Mouse (Mus musculus): ENCODE data around the gene Limch1.

Limch1 gene

DNA sequence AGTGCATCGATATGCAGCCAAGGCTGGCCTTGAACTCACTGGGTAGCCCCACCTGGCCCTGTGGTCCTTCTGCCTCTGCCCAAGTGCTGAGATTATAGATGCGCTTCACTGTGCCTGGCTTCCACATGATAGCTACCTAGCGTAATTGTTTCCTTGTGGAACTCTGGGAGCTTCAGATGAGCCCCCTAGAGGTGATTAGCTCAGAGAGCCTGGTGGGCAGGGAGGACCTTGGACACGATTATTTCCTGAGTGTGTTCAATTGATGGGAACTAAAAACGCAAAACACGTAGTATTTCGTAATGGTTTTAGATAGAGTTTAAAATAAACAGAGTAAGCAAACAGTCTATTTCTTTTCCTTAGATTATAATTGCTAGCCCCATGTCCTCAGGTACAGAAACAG, 287.0 kb downstream of the Limch1 start:
- no peak for DNase-seq (ENCODE audit: low spot score)

GRCm38 (mm10) chr5:67043932-67044331, 298.3 kb downstream of the Limch1 start:
- no peak for DNase-seq (ENCODE audit: low spot score)

- DNase-seq (ENCODE audit: low spot score): no peak
Measured at GRCm38 (mm10) chr5:67048003-67048402, 302.4 kb downstream of the Limch1 start.

- no peak for DNase-seq (ENCODE audit: low spot score)
Measured at GRCm38 (mm10) chr5:67057803-67058202, 312.2 kb downstream of the Limch1 start.

DNA sequence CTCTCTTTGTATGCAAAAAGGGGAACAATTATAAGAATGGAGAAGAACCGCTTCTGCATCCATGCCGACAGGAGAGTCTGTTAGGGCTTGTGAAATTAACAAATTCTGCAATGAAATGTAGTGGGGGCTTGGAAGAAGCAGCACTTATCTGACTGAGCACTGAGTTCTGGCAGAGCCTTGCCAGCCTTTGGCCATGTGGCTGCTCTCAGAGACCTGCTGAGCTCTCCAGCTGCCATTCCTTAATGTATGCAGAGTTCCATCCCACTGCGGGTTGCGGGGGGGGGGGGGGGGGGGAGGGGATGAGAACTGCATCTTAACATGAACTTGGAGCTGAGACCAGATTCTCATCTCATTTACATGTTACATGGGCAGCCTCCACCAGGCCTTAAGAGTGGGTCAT, 314.9 kb downstream of the Limch1 start:
- DNase-seq (ENCODE audit: low spot score): no peak

DNA sequence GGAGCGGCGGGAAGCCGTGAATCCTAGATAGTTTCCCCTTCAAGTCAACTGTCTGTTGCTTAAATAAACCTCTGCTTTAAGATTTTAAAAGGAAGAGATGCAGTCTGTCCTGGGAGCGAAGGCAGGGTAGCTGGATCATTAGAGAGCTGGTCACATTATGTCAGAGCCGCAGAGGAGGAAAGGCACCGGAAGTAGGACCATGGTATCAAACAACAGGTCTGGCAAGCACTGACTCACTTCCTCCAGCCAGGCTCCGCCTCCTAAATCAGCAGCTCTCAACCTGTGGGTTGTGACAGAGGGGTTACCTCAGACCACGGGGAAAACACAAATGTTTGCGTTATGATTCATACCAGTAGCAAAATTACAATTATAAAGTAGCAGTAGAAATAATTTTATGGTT, 318.0 kb downstream of the Limch1 start:
- no peak for DNase-seq (ENCODE audit: low spot score)

- DNase-seq (ENCODE audit: low spot score): no peak
Measured at GRCm38 (mm10) chr5:67083117-67083516, 337.5 kb downstream of the Limch1 start.

GRCm38 (mm10) chr5:67090856-67091255, 345.2 kb downstream of the Limch1 start:
- no peak for DNase-seq (ENCODE audit: low spot score)

DNA sequence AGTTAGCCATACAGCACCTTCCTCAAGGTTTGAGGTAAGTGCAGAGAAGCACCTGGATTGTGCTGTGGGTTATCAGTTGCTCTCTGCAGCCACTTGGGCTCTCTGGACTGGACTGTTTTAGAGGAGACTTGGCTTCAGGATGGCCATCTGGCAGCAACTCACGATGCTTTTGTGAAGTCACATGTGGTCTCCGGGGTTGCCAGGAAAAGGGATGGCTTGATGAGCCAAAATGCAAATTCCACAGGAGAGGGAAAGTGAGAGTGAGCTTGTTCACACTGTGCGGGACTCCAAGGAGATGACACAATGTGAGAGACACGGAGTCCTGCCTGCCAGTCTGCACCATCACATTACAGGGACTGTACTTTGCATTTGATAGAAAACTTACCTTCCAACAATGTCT, 346.1 kb downstream of the Limch1 start:
- DNase-seq (ENCODE audit: low spot score): no peak

GRCm38 (mm10) chr5:67093991-67094390, 348.4 kb downstream of the Limch1 start:
- DNase-seq (ENCODE audit: low spot score): no peak

DNA sequence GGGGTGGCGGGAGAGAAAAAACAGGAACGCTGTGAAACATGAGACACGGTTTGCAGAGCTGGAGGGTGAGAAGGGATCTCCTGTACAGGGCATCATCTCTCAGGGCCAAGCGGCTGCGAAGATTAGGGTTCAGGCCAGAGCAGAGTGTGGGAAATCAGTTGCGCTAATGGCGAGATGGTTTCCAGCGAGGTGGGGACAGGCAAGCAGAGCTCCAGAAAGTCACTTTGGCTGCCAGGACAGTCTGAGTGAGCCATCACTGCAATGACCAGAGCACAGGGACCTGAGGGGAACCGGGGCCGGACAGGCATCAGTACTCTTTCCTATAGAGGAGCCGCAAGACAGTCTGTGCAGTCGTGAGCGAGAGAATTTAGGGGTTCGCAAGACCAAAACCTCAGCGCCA, 349.5 kb downstream of the Limch1 start:
- no peak for DNase-seq (ENCODE audit: low spot score)

DNA sequence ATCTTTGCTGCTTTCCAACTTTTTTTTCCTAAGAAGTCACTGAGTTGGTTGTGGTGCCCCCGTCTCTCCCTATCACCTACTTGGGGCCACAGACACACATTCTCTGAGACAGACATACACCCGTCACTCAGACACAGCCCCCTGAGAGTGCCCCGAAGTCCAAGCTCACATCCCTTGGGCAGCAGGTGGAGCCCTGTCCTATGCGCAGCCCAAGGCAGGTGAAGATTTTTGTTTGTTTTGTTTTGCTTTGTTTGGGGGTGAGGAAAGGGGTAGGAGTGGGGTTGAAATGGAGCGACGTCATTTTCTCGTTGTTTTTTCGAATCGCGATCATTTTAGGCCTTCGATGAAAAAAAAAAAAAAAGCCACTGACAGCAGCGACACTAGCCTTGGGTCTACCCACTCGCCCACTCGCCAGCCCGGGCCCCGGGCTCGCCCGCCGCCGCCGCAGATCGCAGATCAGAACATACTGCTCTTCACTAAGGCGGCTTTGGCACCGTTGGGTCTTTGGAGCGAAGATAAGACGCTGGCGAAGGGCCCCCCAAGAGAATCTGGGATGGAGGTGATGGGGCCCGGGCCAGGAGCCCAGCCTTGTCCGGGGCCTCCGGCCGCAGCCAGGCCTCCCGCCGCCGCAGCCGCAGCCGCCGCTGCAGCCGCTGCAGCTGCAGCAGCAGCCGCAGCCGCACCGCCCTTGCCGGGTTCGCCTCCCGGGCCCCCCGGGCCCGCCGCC, 350.2 kb downstream of the Limch1 start:
- DNase-seq (ENCODE audit: low spot score): no peak

- no peak for DNase-seq (ENCODE audit: low spot score)
Measured at GRCm38 (mm10) chr5:67096378-67096771, 350.7 kb downstream of the Limch1 start.

DNA sequence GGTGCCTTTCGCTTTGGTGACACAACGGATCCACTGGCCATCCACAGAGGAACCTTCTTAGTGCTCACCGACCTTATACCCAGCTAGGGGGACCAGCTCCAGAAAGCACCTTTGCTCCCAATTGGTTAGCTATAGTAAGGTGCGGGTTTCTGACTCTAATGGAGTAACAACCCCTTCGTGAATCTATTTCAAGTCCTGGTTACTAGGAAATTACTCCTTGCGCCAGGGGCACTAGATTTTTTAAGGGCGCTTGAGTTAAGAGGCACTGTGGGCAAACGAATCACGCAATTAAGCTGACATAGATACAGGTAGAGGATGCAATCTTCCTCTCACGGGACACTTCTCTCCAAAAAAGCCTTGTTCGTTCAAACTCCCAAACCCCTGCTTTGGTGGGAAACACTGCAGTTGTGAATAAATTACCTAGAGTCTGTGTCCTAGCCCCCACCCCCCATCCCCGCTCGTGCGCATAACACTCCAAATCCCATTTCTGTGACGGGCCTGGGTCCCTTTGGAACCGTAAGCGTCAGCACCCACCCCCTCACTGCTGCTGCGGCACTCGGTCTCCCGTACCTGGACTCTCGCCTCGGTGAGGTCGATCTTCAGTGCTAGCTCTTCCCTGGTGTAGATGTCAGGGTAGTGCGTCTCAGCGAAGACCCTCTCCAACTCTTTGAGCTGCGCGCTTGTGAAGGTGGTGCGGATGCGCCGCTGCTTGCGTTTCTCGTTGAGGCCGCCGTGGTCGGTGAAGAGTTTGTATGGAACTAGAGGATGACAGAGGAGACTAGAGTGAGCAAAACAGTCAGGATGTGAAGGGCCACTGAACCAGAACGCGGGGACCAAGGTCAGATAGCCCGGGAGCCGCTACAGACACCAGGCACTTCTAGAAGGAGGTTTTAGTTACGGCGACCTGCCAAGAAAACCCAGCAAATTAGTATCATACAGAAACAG, 351.8 kb downstream of the Limch1 start:
- no peak for DNase-seq (ENCODE audit: low spot score)

GRCm38 (mm10) chr5:67098051-67098732, 352.6 kb downstream of the Limch1 start:
- no peak for DNase-seq (ENCODE audit: low spot score)

- DNase-seq (ENCODE audit: low spot score): no peak
Measured at GRCm38 (mm10) chr5:67098733-67099323, 353.2 kb downstream of the Limch1 start, which contains the start of gene Phox2b. Gene Phox2b (minus strand): TSS chr5:67099301.

GRCm38 (mm10) chr5:67099393-67100271, 354.0 kb downstream of the Limch1 start:
- DNase-seq (ENCODE audit: low spot score): no peak

GRCm38 (mm10) chr5:67100564-67101394, 355.2 kb downstream of the Limch1 start:
- DNase-seq (ENCODE audit: low spot score): no peak

GRCm38 (mm10) chr5:67101395-67101760, 355.8 kb downstream of the Limch1 start:
- DNase-seq (ENCODE audit: low spot score): no peak
